Mouse (Mus musculus) heart, adult 2 months (tissue): ENCODE measurements at regions not wholly inside any gene's neighbourhood (a gene's known extent, or its start where the extent isn't known, plus 50 kb on each side); places are given as distances from the start of the nearest gene placed in this dataset.

ENCODE experiments used
- DNase-seq, 2 experiments: peaks; one replicate each; pipeline ENCODE4 v3.0.0; 2021
- H3K27ac ChIP-seq: fragments of 200-600 bp; 2 replicates; pipeline ENCODE4 v1.8.1; 2022
- H3K27me3 ChIP-seq: fragments of 200-500 bp; 2 replicates; pipeline ENCODE4 v1.6.1; 2012; ENCODE audit warnings: mild to moderate bottlenecking, low read length, inconsistent platforms, mixed read lengths; ENCODE audit not compliant: control insufficient read depth, insufficient read depth
- H3K36me3 ChIP-seq: fragments of 200-500 bp; 2 replicates; pipeline ENCODE4 v1.6.1; 2012; ENCODE audit warnings: low read length, inconsistent platforms; ENCODE audit not compliant: control insufficient read depth, insufficient read depth
- H3K4me1 ChIP-seq: fragments of 200-500 bp; 2 replicates; pipeline ENCODE4 v1.6.1; 2011; ENCODE audit warnings: low read length; ENCODE audit not compliant: control insufficient read depth, insufficient read depth
- H3K4me3 ChIP-seq: fragments of 200-600 bp; 2 replicates; pipeline ENCODE4 v1.8.1; 2022
- H3K79me2 ChIP-seq: fragments of 200-500 bp; replicated peaks from 2 replicates; pipeline ENCODE4 v1.6.1; 2012; ENCODE audit warnings: mild to moderate bottlenecking, inconsistent platforms, low read length, moderate library complexity, mixed read lengths; ENCODE audit not compliant: control insufficient read depth, insufficient read depth
- H3K9ac ChIP-seq: fragments of 200-500 bp; 2 replicates; pipeline ENCODE4 v1.6.1; 2012; ENCODE audit warnings: low read depth, mild to moderate bottlenecking, control low read depth, inconsistent platforms, low read length, mixed read lengths
- CTCF ChIP-seq: fragments of 200-600 bp; IDR thresholded peaks from 2 replicates; pipeline ENCODE4 v1.8.1; 2022; ENCODE audit warnings: antibody characterized with exemption, mild to moderate bottlenecking, moderate library complexity
- EP300 ChIP-seq: fragments of 200-500 bp; IDR thresholded peaks from 2 replicates; pipeline ENCODE4 v1.6.1; 2011; ENCODE audit warnings: low read depth, low read length, control low read depth; ENCODE audit not compliant: insufficient read depth
- POLR2A ChIP-seq: fragments of 200-500 bp; IDR thresholded peaks from 2 replicates; pipeline ENCODE4 v1.6.1; 2011; ENCODE audit warnings: mild to moderate bottlenecking, low read depth, low read length, control low read depth; ENCODE audit not compliant: insufficient read depth
- WGBS: fragments of 180-500 bp; shearing (Covaris S2); methylation state at CpG from one replicate; pipeline ENCODE4 v1.1.7; 2018; 5-methylcytosine and 5-hydroxymethylcytosine counted together
- intact Hi-C: fragments of 180-260 bp; cut with DNase I; formaldehyde crosslinking; loops from one replicate; pipeline ENCODE4 v1.15.1; 2025

GRCm38 (mm10) chr12:27597878-27598277 lies 255.5 kb upstream of the Sox11 start:
- TF ChIP-seq CTCF (no peak), POLR2A (no peak), EP300 (no peak)
- no peak for DNase-seq
- Histone ChIP-seq H3K9ac (no peak overlapping the region), H3K4me1 (no peaks in the 10 kb centered on the region), H3K36me3 (no peaks in the 10 kb centered on the region), H3K27ac (no peak overlapping the region), H3K27me3 (no peaks in the 10 kb centered on the region), H3K4me3 (no peak overlapping the region), H3K79me2 (no peaks in the 10 kb centered on the region)
- intact Hi-C loops, result no loop called here
- 85% methylated on average over 7 of the region's 7 CpGs for WGBS

DNA sequence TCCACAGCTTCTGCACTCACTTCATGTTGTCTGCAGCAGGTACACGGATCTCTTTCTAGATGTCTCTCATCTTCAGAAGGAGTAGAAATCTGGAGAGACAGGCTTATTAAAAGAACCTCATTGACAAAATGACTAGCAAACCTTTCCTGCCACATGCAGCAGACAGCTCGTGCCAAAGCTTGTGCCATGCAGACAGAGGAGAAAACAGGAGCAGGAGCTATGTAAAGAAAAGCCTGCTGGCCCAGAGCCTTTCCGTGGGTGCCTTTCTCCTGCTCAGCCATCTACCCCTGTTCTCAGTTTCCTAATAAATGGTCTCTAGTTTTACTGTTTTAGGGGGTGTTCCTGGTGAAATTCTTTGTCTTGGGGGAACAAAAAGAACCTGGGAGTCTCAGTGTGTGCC lies 254.9 kb upstream of the Sox11 start:
- no peak for DNase-seq
- H3K79me2 ChIP-seq, result no peaks in the 10 kb centered on the region
- no peak overlapping the region for H3K4me3 ChIP-seq
- no peak for TF ChIP-seq POLR2A
- TF ChIP-seq CTCF, result no peak
- no peak for TF ChIP-seq EP300
- no peaks in the 10 kb centered on the region for H3K27me3 ChIP-seq
- intact Hi-C loops, result no loop called here
- no peak overlapping the region for H3K27ac ChIP-seq
- no peak overlapping the region for H3K9ac ChIP-seq
- no peaks in the 10 kb centered on the region for H3K36me3 ChIP-seq
- no peaks in the 10 kb centered on the region for H3K4me1 ChIP-seq
- 76% methylated on average over 3 of the region's 3 CpGs for WGBS

DNA sequence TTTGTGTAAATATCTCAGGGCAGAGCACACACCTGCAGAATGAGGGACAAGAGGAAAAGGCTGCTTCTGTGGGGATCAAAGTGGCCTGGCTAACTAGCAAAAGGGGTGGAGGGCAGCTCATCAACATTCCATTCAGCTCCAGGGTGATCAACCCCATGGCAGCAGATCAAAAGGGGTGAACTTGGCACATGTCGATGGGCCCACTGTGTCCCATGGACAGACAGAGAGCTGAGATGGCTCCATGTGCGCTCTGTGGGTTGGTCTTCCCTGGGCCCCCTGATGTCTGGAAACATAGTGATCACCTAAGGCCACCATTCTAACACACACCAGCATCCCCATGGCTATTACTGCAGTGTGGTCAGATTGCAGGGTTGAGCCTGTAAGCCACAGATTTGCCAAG lies 253.2 kb upstream of the Sox11 start:
- Histone ChIP-seq H3K36me3 (no peaks in the 10 kb centered on the region), H3K4me1 (no peaks in the 10 kb centered on the region), H3K27ac (no peak overlapping the region), H3K9ac (no peak overlapping the region), H3K4me3 (no peak overlapping the region), H3K79me2 (no peaks in the 10 kb centered on the region), H3K27me3 (no peaks in the 10 kb centered on the region)
- 92% methylated on average over 2 of the region's 2 CpGs for WGBS
- DNase-seq, result no peak
- intact Hi-C loops, result no loop called here
- no peak for TF ChIP-seq CTCF
- TF ChIP-seq POLR2A, result no peak
- no peak for TF ChIP-seq EP300

- DNase-seq, result no peak
- no peaks in the 10 kb centered on the region for H3K79me2 ChIP-seq
- intact Hi-C loops, result no loop called here
- no peak overlapping the region for H3K4me3 ChIP-seq
- H3K27me3 ChIP-seq, result no peaks in the 10 kb centered on the region
- H3K27ac ChIP-seq, result no peak overlapping the region
- WGBS, result 55% methylated on average over 1 of the region's 1 CpGs
- no peaks in the 10 kb centered on the region for H3K4me1 ChIP-seq
- H3K9ac ChIP-seq, result no peak overlapping the region
- no peak for TF ChIP-seq POLR2A
- TF ChIP-seq EP300, result no peak
- no peak for TF ChIP-seq CTCF
- H3K36me3 ChIP-seq, result no peaks in the 10 kb centered on the region
Observed at GRCm38 (mm10) chr12:27593436-27593835, 251.1 kb upstream of the Sox11 start.

DNA sequence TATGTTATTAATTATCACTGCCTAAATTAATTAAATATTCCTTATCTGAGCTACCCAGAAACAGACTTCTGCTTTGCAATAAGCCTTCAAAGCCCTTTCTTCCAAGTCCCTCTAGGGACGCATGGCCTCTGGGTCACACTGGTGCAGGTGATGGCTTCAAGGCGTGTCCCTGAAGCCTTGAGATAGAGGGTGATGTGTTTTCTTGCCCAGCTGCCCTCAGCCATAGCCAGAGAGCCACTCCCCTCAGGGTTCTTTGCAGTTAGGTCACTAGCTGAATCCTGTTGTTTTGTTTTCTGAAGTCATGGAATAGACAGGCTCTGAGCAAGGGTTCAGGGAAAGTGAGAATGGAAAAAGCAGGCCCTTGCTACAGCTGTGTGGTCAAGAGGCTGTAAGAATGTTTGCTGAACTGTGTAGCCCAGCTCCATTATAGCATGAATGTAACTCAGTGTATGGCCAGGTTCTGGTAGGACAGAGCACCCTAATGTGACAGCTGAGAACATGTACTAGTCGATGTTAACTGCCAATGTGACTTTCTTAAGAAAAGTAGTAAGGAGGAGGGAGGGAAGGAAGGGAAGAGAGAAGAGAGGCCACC lies 233.8 kb upstream of the Sox11 start:
- intact Hi-C loops, result no loop called here
- no peak for DNase-seq

GRCm38 (mm10) chr12:27575629-27576028 lies 233.3 kb upstream of the Sox11 start:
- TF ChIP-seq EP300 (no peak), CTCF (no peak), POLR2A (no peak)
- intact Hi-C loops, result no loop called here
- WGBS, result 72% methylated on average over 7 of the region's 7 CpGs
- no peaks in the 10 kb centered on the region for H3K27me3 ChIP-seq
- no peaks in the 10 kb centered on the region for H3K36me3 ChIP-seq
- H3K4me1 ChIP-seq, result no peaks in the 10 kb centered on the region
- DNase-seq, result no peak
- H3K9ac ChIP-seq, result no peak overlapping the region
- no peaks in the 10 kb centered on the region for H3K79me2 ChIP-seq
- no peak overlapping the region for H3K27ac ChIP-seq
- no peak overlapping the region for H3K4me3 ChIP-seq

More for the DNA sequence above, 233.8 kb upstream of the Sox11 start:
- H3K4me1 ChIP-seq, result no peaks in the 10 kb centered on the region
- H3K36me3 ChIP-seq, result no peaks in the 10 kb centered on the region
- H3K79me2 ChIP-seq, result no peaks in the 10 kb centered on the region
- no peak overlapping the region for H3K27ac ChIP-seq
- H3K4me3 ChIP-seq, result no peak overlapping the region
- WGBS, result 78% methylated on average over 3 of the region's 3 CpGs
- no peaks in the 10 kb centered on the region for H3K27me3 ChIP-seq
- TF ChIP-seq EP300 (no peak), POLR2A (no peak), CTCF (no peak)
- H3K9ac ChIP-seq, result no peak overlapping the region
